8 mouse cellular contexts compared by ENCODE assay signal in genomic region chr10:128913219-128913618, GRCm38 (mm10). TPM values are rescaled to one million over a fixed set of nuclear protein-coding genes. Genes with fewer than 3 reads are reported as not detected.
DNase-seq lines count a peak whose midpoint lies in the region; ATAC-seq and TF ChIP-seq lines count a peak whose summit lies in the region.

No protein-coding gene starts in this region.

- no peaks in the 10 kb centered on the region for H3K27me3 ChIP-seq in ES-Bruce4 (ENCODE audit: control insufficient read depth, insufficient read depth, low read length, poor library complexity, severe bottlenecking)
- H3K27me3 ChIP-seq in heart, postnatal 0 days (ENCODE audit: control insufficient read depth, insufficient read depth, low read length), result no peaks in the 10 kb centered on the region

- TF ChIP-seq CTCF in ES-Bruce4 (IDR thresholded peaks at IDR 0.05; ENCODE audit: low read depth, low read length), result peak; percentile 94
- peak; percentile 98 for TF ChIP-seq CTCF in brain, embryonic 14.5 days (IDR thresholded peaks at IDR 0.05; ENCODE audit: borderline replicate concordance, extremely low read depth, insufficient read depth, insufficient read length)
- TF ChIP-seq CTCF in heart, postnatal 0 days (IDR thresholded peaks at IDR 0.05; ENCODE audit: low read depth), result peak; percentile 99
- peak; percentile 98 for TF ChIP-seq CTCF in layer of hippocampus, adult 2 months (conservative IDR thresholded peaks at IDR 0.05)

- H3K36me3 ChIP-seq in ES-Bruce4 (ENCODE audit: control insufficient read depth, insufficient read depth, low read length, poor library complexity, severe bottlenecking), result peaks cover 10% of the 10 kb centered on the region
- peaks cover 34% of the 10 kb centered on the region for H3K36me3 ChIP-seq in heart, postnatal 0 days (replicated peaks; ENCODE audit: control insufficient read depth, insufficient read depth, low read length)

- H3K4me3 ChIP-seq in ES-Bruce4 (ENCODE audit: low read depth, low read length), result no peak overlapping the region
- no peak overlapping the region for H3K4me3 ChIP-seq in heart, postnatal 0 days (ENCODE audit: low read depth, low read length)
- H3K4me3 ChIP-seq in layer of hippocampus, adult 2 months, result no peak overlapping the region

- no peak overlapping the region for H3K27ac ChIP-seq in ES-Bruce4 (ENCODE audit: insufficient read depth, low read length)
- H3K27ac ChIP-seq in heart, postnatal 0 days (ENCODE audit: low read depth), result no peak overlapping the region
- no peak overlapping the region for H3K27ac ChIP-seq in layer of hippocampus, adult 2 months

- H3K4me2 ChIP-seq in heart, postnatal 0 days (ENCODE audit: low read depth, low read length), result no peak overlapping the region

- DNase-seq in brain, embryonic 14.5 days (ENCODE audit: low read depth), result peak; percentile 95
- peak; percentile 81 for DNase-seq in heart, postnatal 0 days (ENCODE audit: low spot score)
- peak; percentile 90 to 92 for DNase-seq in layer of hippocampus, adult 2 months (ENCODE audit: low spot score in 2 of 2)
- peak; percentile 94 for DNase-seq in lung, postnatal 10 days
- DNase-seq in retina, embryonic 14.5 days (ENCODE audit: low spot score), result peak; percentile 98
- DNase-seq in thymus, postnatal 36 days, result peak; percentile 73 to 80

- no peak overlapping the region for H3K9ac ChIP-seq in ES-Bruce4 (ENCODE audit: low read depth, poor library complexity, severe bottlenecking)
- H3K9ac ChIP-seq in heart, postnatal 0 days (replicated peaks; ENCODE audit: low read depth, low read length), result no peak overlapping the region

- no peak for TF ChIP-seq POLR2A in ES-Bruce4 (IDR thresholded peaks at IDR 0.05; ENCODE audit: insufficient read depth, low read length)
- no peak for TF ChIP-seq POLR2A in brain, embryonic 14.5 days (IDR thresholded peaks at IDR 0.05; ENCODE audit: borderline replicate concordance, extremely low read depth, insufficient read depth, insufficient read length, poor library complexity, severe bottlenecking)

- 8% methylated on average over 5 of the region's 5 CpGs for WGBS in heart, postnatal 0 days

- TF ChIP-seq EP300 in ES-Bruce4 (IDR thresholded peaks at IDR 0.05; ENCODE audit: insufficient read depth, low read depth, low read length), result no peak
- TF ChIP-seq EP300 in heart, postnatal 0 days (IDR thresholded peaks at IDR 0.05; ENCODE audit: low read depth), result no peak; the same call in 1 of the 2 replicates

- H3K9me3 ChIP-seq in ES-Bruce4 (replicated peaks; ENCODE audit: control insufficient read depth, insufficient read depth, low read length, poor library complexity, severe bottlenecking), result no peaks in the 10 kb centered on the region
- H3K9me3 ChIP-seq in heart, postnatal 0 days (replicated peaks; ENCODE audit: control insufficient read depth, low read length), result no peaks in the 10 kb centered on the region

- peaks cover 1% of the 10 kb centered on the region for H3K4me1 ChIP-seq in ES-Bruce4 (ENCODE audit: control insufficient read depth, insufficient read depth, low read length)
- H3K4me1 ChIP-seq in heart, postnatal 0 days (ENCODE audit: control insufficient read depth, insufficient read depth), result peaks cover 6% of the 10 kb centered on the region

- peak; percentile 80 for ATAC-seq in erythroblast, adult 5-6 weeks (replicated peaks; ENCODE audit: low FRiP score, poor library complexity, severe bottlenecking)
- ATAC-seq in heart, postnatal 0 days (ENCODE audit: insufficient read depth, low read depth), result peak; percentile 16; the same call in 1 of the 2 replicates

RNA-seq across cellular contexts. Expression of gene Rdh5, which starts 9.5 kb away (rescaled TPM):
- 3.5 and 3.9 TPM in 2 replicates for polyA plus RNA-seq in ES-Bruce4 (2011; ENCODE audit: insufficient read depth, insufficient read length, low read depth, missing spikeins)
- 21.7 and 23.6 TPM in 2 replicates for polyA plus RNA-seq in brain, embryonic 14.5 days (2012; rRNA removed)
- 5.0 TPM in 1 of 2 replicates, not detected in the other for total RNA-seq in erythroblast, adult 5-6 weeks (2015; ENCODE audit: low replicate concordance)
- total RNA-seq in erythroblast, adult 5-6 weeks (2017; ENCODE audit: low replicate concordance), result 1.1 TPM in 1 of 2 replicates, not detected in the other
- 7.6 and 14.3 TPM in 2 replicates for total RNA-seq in heart, postnatal 0 days (2014; rRNA removed; ENCODE audit: low replicate concordance)
- 9.3 and 11.1 TPM in 2 replicates for polyA plus RNA-seq in heart, postnatal 0 days (2015; fragmentation: Nextera tagmentation; extraction: Ambion mirVana)
- total RNA-seq in layer of hippocampus, adult 2 months (2021), result 1 to 10 TPM; 4.3 to 8.4 TPM

RNA-seq across cellular contexts. Expression of gene Bloc1s1, which starts 10.6 kb away (rescaled TPM):
- 36.7 and 44.5 TPM in 2 replicates for polyA plus RNA-seq in ES-Bruce4 (2011; ENCODE audit: insufficient read depth, insufficient read length, low read depth, missing spikeins)
- 269 and 298 TPM in 2 replicates for polyA plus RNA-seq in brain, embryonic 14.5 days (2012; rRNA removed)
- 25.4 and 37.0 TPM in 2 replicates for total RNA-seq in erythroblast, adult 5-6 weeks (2015; ENCODE audit: low replicate concordance)
- 22.7 and 24.7 TPM in 2 replicates for total RNA-seq in erythroblast, adult 5-6 weeks (2017; ENCODE audit: low replicate concordance)
- total RNA-seq in heart, postnatal 0 days (2014; rRNA removed; ENCODE audit: low replicate concordance), result 121 and 130 TPM in 2 replicates
- 292 and 295 TPM in 2 replicates for polyA plus RNA-seq in heart, postnatal 0 days (2015; fragmentation: Nextera tagmentation; extraction: Ambion mirVana)
- 100 to 1,000 TPM in 1 of 2 experiments, 10 to 100 TPM in 1; 88.5 to 102 TPM for total RNA-seq in layer of hippocampus, adult 2 months (2021)

RNA-seq across cellular contexts. Expression of gene Cd63, which starts 12.4 kb away (rescaled TPM):
- 116 and 130 TPM in 2 replicates for polyA plus RNA-seq in ES-Bruce4 (2011; ENCODE audit: insufficient read depth, insufficient read length, low read depth, missing spikeins)
- 59.6 and 74.0 TPM in 2 replicates for polyA plus RNA-seq in brain, embryonic 14.5 days (2012; rRNA removed)
- total RNA-seq in erythroblast, adult 5-6 weeks (2015; ENCODE audit: low replicate concordance), result 90.9 and 115 TPM in 2 replicates
- 27.2 and 35.5 TPM in 2 replicates for total RNA-seq in erythroblast, adult 5-6 weeks (2017; ENCODE audit: low replicate concordance)
- 32.9 and 72.6 TPM in 2 replicates for total RNA-seq in heart, postnatal 0 days (2014; rRNA removed; ENCODE audit: low replicate concordance)
- 381 and 398 TPM in 2 replicates for polyA plus RNA-seq in heart, postnatal 0 days (2015; fragmentation: Nextera tagmentation; extraction: Ambion mirVana)
- 10 to 100 TPM; 71.0 to 81.9 TPM for total RNA-seq in layer of hippocampus, adult 2 months (2021)

RNA-seq across cellular contexts. Expression of gene Itga7, which starts 20.4 kb away (rescaled TPM):
- 1.6 and 3.2 TPM in 2 replicates for polyA plus RNA-seq in ES-Bruce4 (2011; ENCODE audit: insufficient read depth, insufficient read length, low read depth, missing spikeins)
- 5.8 and 7.1 TPM in 2 replicates for polyA plus RNA-seq in brain, embryonic 14.5 days (2012; rRNA removed)
- total RNA-seq in erythroblast, adult 5-6 weeks (2015; ENCODE audit: low replicate concordance), result not detected in 2 replicates
- total RNA-seq in erythroblast, adult 5-6 weeks (2017; ENCODE audit: low replicate concordance), result not detected in 2 replicates
- 22.3 and 41.4 TPM in 2 replicates for total RNA-seq in heart, postnatal 0 days (2014; rRNA removed; ENCODE audit: low replicate concordance)
- 18.5 and 22.7 TPM in 2 replicates for polyA plus RNA-seq in heart, postnatal 0 days (2015; fragmentation: Nextera tagmentation; extraction: Ambion mirVana)
- 10 to 100 TPM; 39.5 to 42.9 TPM for total RNA-seq in layer of hippocampus, adult 2 months (2021)

RNA-seq across cellular contexts. Expression of gene Gdf11, which starts 21.7 kb away (rescaled TPM):
- polyA plus RNA-seq in ES-Bruce4 (2011; ENCODE audit: insufficient read depth, insufficient read length, low read depth, missing spikeins), result 2.8 and 3.0 TPM in 2 replicates
- 10.1 and 17.4 TPM in 2 replicates for polyA plus RNA-seq in brain, embryonic 14.5 days (2012; rRNA removed)
- not detected in 2 replicates for total RNA-seq in erythroblast, adult 5-6 weeks (2015; ENCODE audit: low replicate concordance)
- not detected in 2 replicates for total RNA-seq in erythroblast, adult 5-6 weeks (2017; ENCODE audit: low replicate concordance)
- 1.6 and 6.7 TPM in 2 replicates for total RNA-seq in heart, postnatal 0 days (2014; rRNA removed; ENCODE audit: low replicate concordance)
- 1.5 and 1.7 TPM in 2 replicates for polyA plus RNA-seq in heart, postnatal 0 days (2015; fragmentation: Nextera tagmentation; extraction: Ambion mirVana)
- 10 to 100 TPM; 20.5 to 21.9 TPM for total RNA-seq in layer of hippocampus, adult 2 months (2021)
